Mouse (Mus musculus) layer of hippocampus, adult 18-20 months (tissue): ENCODE results near the gene Dohh. TPM values are rescaled to one million over a fixed set of nuclear protein-coding genes. Genes with fewer than 3 reads are reported as not detected.

Source experiments
- DNase-seq, 2 experiments: peaks; one replicate each; pipeline ENCODE4 v3.0.0; 2022; ENCODE audit warnings: low spot score in 2 of 2
- total RNA-seq, 2 experiments: library from RNA; stranded (reverse); gene quantifications; 2 replicates each; pipeline ENCODE4 v1.2.3; 2021

Dohh gene
- total RNA-seq, 2 experiments from 2014 or later, result 82.0 to 82.9 TPM

DNA sequence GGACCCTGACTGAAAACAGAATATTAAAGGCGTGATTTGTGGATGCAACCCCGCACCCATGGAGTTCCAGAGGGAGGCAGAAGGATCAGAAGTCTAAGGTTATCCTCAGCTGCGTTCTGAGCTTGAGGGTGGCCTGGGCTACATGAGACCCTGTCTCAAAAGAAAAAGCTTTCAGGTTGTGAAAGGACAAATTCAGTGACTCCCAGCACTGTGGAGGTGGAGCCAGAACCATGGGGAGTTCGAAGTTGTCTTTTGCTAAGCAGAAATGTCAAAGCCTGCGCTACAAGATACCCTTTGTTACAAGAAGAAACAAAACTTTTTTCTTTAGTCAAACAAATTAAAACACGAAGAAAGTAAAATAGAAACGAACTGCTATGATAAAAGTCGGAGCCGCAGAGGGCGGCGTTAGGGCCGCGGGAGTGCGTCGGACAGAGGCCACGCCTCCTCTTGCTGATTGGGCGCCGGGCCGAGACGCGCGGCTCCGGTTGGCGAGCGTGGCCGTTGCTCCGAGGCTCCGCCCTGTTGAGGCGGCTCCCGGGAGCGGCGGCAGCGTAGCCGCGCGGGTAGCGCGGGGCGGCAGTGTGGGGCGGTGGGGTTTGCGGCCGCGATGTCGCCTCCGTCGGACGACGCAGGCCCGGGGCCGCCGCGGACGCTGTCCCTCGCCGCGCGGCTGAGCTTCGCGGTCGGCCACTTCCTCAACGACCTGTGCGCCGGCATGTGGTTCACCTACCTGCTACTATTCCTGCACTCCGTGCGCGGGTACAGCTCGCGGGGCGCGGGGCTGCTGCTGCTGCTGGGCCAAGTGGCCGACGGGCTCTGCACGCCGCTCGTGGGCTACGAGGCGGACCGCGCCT, 27.0 kb upstream of the Dohh start, which contains the start of gene Mfsd12:
Mfsd12 (plus strand) TSS at position 501 of the 854 bp plus-strand sequence.
- peak; percentile 87 to 95 for DNase-seq

DNA sequence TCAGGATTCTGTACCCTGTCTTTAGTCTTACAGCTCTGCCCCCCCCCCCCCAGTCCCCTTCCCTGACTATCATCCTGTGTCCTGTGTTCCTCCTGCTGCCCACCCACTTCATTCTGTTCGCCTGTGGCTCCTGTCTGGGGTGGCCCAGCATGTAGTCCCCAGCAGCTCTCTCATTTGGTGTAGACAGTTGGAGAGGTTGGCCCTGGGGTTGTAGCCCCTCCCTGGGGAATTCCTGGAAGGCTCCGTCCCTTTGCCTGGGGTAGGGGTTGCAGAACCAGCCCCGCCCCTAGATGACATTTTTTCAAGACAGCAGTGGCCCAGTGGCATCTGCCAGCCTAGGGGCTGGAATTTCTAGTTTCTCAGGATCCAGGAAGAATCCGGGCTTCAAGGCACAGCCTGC, 26.0 kb upstream of the Dohh start:
- DNase-seq, result no peak

DNA sequence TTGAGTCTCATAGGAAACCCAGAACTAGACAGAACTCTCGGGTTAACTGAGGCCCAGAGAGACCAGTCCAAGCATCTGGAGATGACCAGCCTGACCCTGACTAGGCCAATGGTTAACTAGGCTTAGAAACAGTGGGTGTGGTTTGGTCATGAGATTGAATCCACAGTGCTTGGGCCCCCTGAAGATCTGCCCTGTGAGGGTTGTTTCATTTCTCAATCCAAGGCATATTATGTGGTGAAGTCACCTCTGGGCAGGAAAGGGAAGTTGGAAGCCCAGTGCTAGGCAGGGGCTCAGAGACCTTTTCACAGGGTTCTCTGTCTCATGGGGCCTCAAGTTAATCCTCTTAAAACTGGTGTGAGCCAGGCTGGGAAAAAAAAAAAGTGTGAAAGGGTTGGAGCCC, 25.4 kb upstream of the Dohh start:
- DNase-seq, result no peak

DNA sequence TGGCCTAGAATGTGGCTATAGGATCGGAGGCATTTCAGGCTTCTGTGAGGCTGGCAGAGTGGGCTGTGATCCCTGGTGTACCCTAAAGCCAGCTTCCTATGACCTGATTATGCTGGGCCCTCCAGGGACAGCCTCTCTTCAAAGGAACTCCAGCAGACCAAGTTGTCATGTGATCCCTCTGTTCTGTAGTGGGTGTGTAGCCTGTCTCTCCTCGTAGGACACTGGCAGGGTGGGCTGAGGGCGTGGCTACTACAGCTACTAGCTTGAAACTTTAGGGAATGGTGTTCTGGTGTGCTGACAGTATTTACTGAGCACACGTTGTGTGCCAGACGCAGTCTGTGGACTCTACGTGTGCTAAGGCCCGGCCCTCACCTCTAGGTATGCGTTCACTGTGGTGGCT, 23.5 kb upstream of the Dohh start:
- DNase-seq, result no peak

DNA sequence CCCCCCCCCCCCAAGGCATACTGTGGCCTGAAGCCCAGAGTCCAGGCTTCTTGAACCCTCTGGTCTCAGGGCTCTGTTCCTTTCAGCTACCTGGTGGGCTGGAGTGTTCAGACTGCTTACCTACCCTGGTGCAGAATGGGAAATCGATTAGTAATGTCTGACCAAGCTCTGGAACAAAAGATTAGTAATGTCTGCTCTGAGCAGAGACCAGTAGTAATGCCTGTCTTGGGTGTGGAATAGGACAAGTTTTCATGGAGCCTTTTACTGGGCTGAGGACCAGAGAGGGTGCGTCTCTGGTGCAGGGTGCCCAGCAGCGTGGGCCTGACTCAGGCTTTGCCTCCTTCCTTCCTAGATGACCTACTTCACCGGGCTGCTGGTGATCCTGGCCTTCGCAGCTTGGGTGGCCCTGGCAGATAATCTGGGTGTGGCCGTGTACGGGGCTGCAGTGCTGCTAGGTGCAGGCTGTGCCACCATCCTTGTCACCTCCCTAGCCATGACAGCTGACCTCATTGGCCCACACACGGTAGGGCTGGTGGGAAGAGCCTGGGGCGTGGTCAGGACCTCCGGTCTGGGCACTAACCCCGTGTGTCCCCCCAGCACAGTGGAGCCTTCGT, 21.8 kb upstream of the Dohh start:
- no peak for DNase-seq

DNA sequence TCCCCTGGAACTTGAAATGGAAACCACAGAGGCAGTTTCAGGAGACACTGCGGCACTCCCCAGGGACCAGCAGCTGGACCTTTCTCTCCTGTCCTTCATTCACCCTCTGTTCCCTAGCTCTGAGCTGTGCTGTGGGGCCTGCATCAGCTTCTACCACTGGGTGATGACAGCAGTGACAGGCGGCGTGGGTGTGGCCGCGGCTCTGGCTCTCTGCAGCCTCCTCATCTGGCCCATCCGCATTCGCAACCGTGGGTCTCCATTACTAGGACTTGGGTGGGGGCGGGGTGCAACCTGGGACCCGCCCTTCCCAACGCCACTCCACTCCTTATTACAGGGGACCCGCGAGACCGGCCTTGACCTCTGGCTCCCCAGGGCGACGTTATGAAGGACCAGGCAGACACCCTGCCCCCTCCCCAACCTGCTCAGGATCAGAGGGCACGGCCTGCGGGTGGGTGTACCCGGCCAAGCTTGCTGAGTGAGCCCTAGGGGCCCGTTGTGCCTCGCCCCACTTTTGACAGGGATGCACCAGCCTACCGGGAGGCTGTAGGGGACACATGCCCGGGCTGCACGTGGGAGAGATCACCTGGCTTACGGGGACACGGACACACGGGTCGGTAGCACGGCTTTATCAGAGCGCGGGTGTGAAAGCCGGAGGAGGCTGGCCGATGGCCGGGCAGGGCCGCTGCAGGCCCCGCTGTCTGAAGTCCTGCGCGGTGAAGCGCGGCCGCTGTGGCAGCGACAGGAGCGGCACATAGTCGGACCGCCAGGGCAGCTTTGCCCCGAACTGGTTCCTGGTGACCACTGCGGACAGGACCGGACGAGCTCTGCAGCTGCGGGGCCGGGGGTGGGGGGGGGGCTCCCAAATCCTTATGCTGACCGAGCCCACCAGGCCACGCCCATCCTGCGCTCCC, 20.5 kb upstream of the Dohh start:
- DNase-seq, result no peak

DNA sequence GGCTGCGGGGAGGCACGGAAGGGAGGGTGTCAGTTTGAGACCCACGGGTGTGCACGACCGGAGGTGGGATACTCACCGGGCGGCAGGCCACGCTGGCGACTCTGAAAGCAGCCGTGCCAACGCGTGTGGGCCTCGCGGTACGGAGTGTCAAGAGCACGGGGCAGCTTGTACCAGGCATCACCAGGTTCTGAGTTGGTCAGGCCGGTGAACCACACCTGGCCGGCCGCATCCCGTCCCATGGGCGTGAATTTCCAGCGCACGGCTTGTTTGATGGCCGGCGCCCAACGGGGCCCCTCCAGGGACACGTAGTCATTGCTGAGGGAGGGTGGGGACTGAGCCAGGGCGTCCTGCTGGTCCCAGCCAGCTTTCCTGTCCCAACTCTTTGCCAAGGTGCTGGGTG, 19.6 kb upstream of the Dohh start:
- no peak for DNase-seq

DNA sequence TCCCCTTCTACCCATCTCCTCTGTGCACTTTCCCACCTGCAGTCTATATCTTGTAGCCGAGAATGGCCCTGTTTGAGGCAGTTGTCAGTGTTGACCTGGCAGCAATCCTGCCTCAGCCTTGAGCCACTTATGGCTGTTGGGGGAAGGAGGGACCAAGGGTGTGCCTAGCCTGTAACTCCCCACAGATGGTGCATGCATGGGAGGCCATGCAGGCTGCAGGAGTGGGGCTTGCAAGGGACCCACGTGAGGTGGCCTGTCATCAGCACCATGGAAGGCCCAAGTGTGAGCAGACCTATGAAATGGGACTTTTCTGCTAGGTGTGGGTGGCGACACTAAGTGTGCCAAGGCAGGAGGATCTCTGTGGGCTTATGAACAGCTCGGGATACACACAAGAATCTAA, 19.2 kb upstream of the Dohh start:
- no peak for DNase-seq

DNA sequence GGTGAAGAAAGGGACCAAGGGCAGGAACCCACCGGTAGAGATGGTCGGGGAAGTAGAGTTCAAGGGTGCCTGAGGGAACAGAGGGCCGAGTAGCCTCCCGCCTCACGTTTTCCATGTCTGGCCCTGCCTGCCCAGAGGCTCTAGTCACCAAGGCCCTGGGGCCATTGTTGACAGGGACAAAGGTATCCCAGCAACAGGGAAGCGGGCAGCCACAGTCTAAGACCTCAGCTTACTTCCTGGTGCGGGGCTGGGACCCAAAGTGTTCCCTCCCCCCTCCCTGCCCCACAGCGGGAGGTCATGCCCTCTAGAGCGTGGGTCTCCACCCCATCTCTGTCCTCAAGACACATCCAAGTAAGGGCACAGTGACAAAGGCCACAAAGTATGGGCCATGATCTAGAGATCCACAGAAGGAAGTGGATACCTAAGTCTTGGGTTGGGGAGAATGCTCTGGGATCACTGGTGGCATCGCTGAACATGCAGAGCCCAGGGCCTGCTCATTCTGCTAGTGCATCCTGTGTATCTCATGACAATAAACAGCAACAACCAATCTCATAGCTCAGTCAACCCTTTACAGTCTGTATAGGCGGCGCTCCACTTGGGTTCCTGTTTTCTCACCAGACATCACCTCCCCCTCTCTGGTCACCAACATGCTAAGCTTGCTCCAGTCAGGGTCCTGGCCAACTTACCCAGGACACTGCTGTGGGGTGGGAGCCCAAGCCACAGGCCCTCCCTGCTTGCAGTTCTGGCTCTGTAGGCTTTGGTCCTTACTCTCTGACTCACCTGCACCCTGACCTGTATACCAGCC, 18.4 kb upstream of the Dohh start, which contains the start of gene 4930404N11Rik:
4930404N11Rik (minus strand) TSS at position 145 of the 805 bp plus-strand sequence.
- DNase-seq, result no peak

DNA sequence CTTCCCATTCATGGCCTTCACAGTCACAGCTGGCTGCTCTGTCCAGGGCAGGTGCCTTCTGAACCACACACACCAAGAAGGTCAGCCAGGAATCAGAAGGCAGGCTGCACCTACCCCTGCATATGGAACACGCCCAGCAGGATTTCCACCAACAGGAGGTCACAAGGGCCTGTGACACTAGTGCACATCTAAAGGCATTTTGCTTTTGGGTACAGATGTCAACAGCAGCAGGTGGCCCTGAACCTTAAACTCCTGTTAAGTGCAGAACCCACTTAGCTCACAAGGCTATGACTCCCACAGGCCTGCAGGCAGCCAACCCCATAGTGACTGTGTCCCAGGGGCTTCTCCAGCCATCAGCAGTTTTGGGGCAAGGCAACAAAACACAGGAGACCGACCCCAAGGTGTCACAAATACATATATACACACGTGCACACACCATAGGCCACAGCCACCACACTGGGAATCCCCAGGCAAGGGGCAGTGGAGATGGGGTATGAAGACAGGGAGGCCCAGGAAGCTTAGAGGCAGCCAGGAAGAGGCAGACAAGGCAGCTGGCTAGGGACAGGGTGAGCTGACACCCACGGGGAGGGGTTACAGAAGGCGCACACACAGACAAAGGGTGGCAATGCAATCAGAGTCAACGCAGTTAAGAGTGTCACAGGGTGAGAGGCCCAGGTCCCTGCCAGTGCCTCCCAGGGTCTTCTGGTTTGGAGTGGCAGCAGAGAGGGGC, 17.6 kb upstream of the Dohh start:
- no peak for DNase-seq

DNA sequence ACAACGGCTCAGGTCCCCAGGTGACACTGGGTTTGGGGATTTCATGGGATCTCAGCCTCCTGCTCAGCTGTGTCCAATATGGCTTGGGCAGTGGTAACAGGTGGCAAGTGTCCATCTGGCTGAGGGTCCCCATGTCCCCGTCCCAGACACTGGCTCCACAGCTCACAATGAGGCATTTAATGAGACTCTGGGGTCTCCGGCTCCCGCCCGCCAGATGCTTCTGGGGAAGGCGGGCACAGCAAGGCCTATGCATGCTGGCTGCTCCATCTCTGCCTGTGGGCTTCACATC, 17.1 kb upstream of the Dohh start:
- no peak for DNase-seq

DNA sequence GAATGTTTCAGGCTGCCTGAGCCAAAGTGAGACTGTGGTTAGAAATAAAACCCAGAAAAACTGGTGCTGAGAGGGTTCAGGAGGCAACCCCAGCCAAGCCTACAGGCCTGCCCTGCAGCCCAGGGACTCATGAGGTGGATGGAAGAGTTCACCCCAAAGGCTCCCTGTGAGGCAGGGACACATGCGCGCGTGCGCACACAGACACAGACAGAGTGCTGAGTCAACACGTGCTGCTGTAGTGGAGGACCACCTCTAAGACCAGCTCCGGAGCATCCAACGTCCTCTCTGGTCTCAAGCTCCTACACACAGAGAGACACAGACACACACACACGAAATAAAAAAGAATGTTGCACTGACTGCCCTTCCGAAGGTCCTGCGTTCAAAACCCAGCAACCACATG, 8.9 kb upstream of the Dohh start:
- DNase-seq, result no peak

DNA sequence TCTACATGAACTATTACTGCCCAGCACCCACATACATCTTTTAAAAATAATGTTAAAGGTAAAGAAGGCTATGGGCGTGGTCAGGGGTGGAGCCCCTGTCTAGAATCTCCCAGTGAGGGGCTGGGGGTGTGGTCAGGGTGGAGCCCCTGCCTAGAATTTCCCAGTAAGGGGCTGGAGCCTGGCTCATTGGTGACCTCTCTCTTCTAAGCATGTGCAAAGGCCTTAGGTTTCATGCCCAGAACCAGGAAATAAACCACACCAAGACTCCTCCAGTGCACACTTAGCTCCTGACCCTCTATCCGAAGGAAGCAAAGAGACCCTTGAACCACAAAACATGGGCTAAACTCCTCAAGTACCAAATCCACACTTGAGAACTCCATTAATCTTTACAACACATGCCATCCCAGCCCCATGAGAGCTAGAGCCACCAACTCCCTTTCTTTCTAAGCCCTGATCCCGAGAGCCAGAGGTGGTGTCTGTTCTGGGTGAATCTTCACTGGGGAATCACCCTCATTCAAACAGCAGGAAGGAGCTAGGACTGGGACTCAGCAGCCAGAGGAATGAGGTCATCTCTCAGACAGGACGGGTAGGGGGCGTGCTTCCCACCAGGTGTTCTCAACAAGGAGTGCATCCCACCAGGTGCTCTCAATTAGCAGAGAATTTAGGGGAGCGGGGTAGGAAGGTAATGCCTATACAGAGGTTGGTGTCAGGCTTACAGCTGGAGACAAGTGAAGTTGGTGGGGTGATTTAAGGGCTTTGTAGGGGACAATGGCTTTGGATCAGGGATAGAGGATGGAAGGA, 7.5 kb upstream of the Dohh start:
- no peak for DNase-seq

DNA sequence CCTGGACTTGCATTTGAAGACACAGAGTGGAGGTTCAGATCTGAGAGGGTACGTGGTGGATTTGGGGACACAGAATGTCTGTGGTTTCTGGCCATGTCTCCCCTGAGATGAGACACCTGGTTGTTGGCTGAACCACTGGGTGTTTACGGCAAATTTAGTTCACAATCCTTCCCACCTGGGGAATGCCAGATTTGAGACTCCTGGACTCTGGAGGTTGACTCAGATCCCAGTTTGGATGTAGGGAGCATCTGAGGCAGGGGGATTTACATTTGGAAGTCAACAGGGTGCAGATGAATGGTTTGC, 6.9 kb upstream of the Dohh start:
- no peak for DNase-seq

DNA sequence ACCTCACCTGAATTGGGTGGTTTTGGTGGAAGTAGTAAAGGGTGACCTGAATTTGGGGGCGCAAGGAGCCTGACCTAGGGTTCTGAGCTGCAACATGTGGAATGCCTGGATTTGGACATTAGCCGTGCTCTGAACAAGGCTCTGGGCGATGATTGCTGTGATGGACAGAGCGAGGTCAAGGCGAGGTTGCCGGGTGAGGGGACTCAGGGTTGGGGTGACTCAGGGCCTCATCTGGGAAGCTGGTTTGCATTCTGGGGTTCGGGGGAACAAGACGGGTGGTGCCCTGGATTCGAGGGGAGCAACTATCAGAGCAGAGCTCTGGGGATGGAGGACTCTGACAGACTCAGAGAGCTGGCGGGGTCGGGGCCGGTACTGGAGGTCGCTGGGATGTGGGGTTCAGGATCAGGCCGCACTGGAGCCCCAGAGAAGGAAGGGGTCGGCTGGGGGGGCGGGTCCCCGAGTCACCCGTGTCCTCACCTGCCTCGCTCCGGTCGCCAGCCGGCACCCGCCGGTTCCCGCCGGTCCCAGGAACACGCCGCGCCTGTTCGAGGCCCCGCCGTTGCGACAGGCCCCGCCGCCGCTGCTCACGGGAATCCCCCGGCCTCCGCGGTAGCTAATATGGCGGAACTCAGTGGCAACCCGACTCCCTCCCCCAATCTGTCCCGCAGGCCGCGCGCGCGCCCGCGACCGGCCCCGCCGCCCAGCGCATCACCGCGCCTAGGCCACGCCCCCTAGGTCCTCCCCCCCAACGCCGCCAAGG, 6.3 kb upstream of the Dohh start, which contains the start of gene Fzr1:
Fzr1 (minus strand) TSS at position 724 of the 760 bp plus-strand sequence.
- DNase-seq, result no peak

DNA sequence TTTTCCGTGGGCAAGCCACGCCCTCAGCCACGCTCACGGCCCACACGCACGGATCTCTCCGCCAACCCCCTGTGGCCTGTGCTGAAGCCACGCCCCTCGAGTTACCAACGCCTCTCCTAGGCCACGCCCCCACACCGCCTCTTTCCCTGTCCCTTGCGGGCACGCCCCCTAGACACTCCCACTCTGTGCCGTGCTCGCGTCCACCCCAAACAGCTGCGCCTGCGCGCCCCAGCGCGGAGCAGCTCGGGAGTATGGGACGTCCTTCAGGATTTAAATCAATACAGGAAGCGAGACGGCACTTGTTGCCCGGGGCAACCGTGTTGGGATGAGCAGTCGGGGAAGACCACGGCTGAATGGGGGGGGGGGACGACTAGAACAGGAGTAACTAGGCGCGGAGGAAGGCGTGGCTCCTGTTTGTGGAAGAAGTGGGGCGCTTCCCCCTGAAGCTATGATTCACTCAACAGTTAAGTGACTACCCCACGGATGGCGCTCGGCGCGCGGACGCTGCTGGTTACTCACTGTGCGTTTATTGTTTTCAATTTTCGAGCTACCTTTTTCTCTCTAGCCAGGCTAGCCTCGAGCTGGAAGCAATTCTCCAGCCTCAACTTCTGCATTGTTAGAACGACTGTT, 5.6 kb upstream of the Dohh start:
- peak; percentile 100 for DNase-seq

DNA sequence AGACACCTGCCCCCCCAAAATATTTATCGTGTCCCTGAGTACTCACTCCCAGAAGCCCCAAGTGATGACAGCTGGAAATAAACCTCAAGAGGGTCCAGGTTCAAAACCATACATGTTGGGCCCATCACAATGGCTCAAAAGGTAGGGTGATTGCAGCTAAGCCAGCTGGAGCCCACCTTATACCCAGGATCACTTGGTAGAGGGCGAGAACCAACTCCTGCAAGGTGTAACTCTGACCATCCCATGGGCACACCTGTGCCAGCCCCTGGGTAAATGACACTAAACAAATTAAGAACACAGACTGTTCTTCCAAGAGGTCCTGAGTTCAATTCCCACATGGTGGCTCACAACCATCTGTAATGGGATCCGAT, 5.1 kb upstream of the Dohh start:
- no peak for DNase-seq

DNA sequence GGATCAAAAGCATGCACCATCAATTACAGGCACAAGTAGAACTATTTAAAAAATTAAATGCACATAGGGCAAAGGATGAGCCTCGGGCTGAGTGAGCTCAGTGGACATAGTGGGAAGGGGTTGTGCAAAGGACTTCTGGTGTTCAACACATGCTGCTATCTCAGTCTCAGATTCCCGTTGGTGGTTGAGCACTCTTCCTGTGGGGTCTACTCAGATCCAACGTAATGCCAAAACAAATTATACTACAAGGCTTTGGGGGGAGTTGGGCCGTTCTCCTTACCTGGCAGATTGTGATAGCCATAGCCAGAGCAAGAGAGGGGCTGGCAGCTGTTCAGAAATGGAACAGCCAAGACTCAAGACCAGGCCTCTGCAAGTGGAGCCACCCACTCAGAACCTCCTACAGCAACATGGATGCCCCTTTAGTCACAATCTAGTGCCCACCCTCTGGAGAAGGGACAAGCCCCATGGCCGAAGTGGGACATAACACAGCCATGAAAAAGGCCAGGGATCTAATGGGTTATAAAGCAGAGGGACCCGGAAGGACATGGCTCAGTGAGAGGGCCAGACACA, 4.3 kb upstream of the Dohh start:
- no peak for DNase-seq
